Mouse (Mus musculus): ENCODE measurements around the gene Inka2. TPM values are rescaled to one million over a fixed set of nuclear protein-coding genes. Genes with fewer than 3 reads are reported as not detected.
A peak's percentile ranks its signal among the peaks of the same experiment; 100 is the strongest.
"Not testable (repeated sequence)": the region's sequence is repeated elsewhere in the genome, so short reads cannot be mapped to it uniquely, and the experiment has no call there.

Inka2 gene
- polyA plus RNA-seq, 1 experiment from 2014 or later = 9.2 TPM

DNA sequence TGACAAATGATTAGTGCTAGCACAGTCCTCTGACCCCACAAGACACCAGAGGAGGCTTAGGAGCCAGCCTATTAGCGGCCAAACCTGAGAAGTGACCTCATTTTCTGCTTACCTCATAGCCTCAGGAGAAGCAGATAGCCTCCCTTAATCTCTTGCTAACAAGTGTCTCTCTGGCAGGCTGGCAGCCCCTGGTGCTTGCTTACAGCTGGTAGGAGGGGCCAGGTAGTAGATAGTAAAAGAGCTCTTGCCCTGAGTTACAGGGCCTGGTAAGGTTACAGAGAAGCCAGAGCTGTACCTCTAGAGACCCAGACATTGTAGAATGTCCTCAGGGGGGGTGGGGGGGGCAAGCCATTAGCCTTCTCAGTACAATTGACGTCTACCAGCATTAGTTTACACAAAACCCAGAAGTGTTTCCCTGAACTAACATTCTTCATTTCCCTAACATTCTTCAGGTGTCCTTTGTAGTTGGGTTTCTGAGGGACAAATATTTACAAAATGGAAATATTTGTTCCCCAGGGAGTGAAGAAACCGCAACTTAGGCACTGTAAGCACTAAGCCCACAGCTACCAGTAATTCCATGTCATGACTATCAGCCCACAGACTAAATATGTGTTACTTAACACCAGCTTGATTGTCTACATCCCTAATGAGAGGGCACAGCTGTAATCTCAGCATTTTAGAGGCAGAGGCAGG is 5.0 kb upstream of the Inka2 start:
- Histone ChIP-seq H3K27ac (replicated peaks) (no peak overlapping the region), H3K36me3 (no peaks in the 10 kb centered on the region), H3K9ac (replicated peaks) (no peak overlapping the region), H3K4me3 (replicated peaks) (no peak overlapping the region), H3K4me2 (no peak overlapping the region), H3K9me3 (replicated peaks) (no peaks in the 10 kb centered on the region), H3K4me1 (peaks cover 28% of the 10 kb centered on the region), H3K27me3 (replicated peaks) (peaks cover 16% of the 10 kb centered on the region; the same call in 1 of the 2 replicates)
- ATAC-seq (ENCODE audit: low FRiP score) = no peak
- 64% methylated on average over 3 of the region's 3 CpGs for WGBS

GRCm38 (mm10) chr3:105700786-105701185 is 3.6 kb upstream of the Inka2 start:
- H3K27ac ChIP-seq (replicated peaks); H3K4me2 ChIP-seq; H3K9ac ChIP-seq (replicated peaks); H3K36me3 ChIP-seq; ATAC-seq (ENCODE audit: low FRiP score); H3K9me3 ChIP-seq (replicated peaks); H3K4me3 ChIP-seq (replicated peaks): not testable (repeated sequence)
- WGBS = 53% methylated on average over 1 of the region's 1 CpGs
- H3K4me1 ChIP-seq = peaks cover 36% of the 10 kb centered on the region
- peaks cover 18% of the 10 kb centered on the region; the same call in 1 of the 2 replicates for H3K27me3 ChIP-seq (replicated peaks)

DNA sequence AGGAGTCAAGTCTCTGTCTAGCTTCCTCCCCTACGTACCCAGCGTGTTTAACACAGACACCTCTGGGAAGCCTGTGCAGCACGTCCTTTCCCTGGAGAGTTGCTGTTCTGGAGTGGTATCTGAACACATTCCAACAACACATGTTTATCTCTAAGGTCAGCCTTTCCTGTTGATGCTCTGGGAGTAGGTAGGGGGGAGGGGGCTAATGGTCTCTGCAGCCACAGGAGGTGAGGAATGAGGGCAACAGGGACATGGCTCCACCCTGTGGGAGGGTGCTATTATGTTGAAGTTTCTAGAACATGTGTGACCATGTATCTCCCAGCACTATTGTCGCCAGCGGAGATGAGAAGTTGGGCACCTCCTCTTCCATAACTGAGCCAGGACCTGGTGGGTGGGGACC is 3.0 kb upstream of the Inka2 start:
- H3K27ac ChIP-seq (replicated peaks) = no peak overlapping the region
- H3K27me3 ChIP-seq (replicated peaks) = peaks cover 24% of the 10 kb centered on the region
- no peaks in the 10 kb centered on the region for H3K36me3 ChIP-seq
- no peak overlapping the region for H3K4me3 ChIP-seq (replicated peaks)
- H3K9me3 ChIP-seq (replicated peaks) = no peaks in the 10 kb centered on the region
- peaks cover 33% of the 10 kb centered on the region for H3K4me1 ChIP-seq
- 69% methylated on average over 5 of the region's 5 CpGs for WGBS
- no peak for ATAC-seq (ENCODE audit: low FRiP score)
- no peak overlapping the region for H3K4me2 ChIP-seq
- H3K9ac ChIP-seq (replicated peaks) = no peak overlapping the region

DNA sequence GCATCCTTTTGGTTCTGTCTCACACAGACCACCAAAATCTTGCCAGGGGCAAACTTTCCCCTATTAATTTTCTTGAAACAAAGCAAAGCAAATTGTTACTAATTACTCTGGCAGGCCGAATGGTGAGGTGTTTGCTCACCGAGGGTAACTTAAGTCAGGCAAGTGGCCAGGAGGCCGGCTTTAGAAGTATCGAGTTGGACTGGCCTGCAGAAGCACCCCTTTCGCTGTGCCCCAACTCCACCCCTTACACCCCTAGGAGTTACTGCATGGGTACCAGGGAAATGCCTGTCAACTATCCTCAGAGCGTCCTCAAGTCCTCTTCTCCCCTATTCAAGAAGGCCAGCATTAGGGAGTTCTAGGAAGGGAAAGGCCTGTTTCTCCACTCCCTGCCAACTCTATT is 828 bp upstream of the Inka2 start:
- Histone ChIP-seq H3K4me2 (peak overlapping the region; percentile 98), H3K27ac (replicated peaks) (no peak overlapping the region), H3K27me3 (replicated peaks) (peaks cover 38% of the 10 kb centered on the region), H3K4me3 (replicated peaks) (no peak overlapping the region), H3K36me3 (no peaks in the 10 kb centered on the region), H3K4me1 (peaks cover 31% of the 10 kb centered on the region), H3K9me3 (replicated peaks) (no peaks in the 10 kb centered on the region), H3K9ac (replicated peaks) (no peak overlapping the region)
- WGBS = 52% methylated on average over 6 of the region's 6 CpGs
- no peak for ATAC-seq (ENCODE audit: low FRiP score)

GRCm38 (mm10) chr3:105705061-105705549 is 706 bp downstream of the Inka2 start:
- peaks cover 31% of the 10 kb centered on the region for H3K4me1 ChIP-seq

GRCm38 (mm10) chr3:105705561-105705960 is 1.2 kb downstream of the Inka2 start:
- H3K4me1 ChIP-seq = peaks cover 33% of the 10 kb centered on the region
- no peak for ATAC-seq (ENCODE audit: low FRiP score)
- no peaks in the 10 kb centered on the region for H3K36me3 ChIP-seq
- peak overlapping the region; percentile 98 for H3K4me2 ChIP-seq
- peak overlapping the region; percentile 69 for H3K27ac ChIP-seq (replicated peaks)
- H3K4me3 ChIP-seq (replicated peaks) = peak overlapping the region; percentile 50
- H3K27me3 ChIP-seq (replicated peaks) = peaks cover 38% of the 10 kb centered on the region
- H3K9me3 ChIP-seq (replicated peaks) = no peaks in the 10 kb centered on the region
- WGBS = 23% methylated on average over 3 of the region's 3 CpGs
- peak overlapping the region; percentile 49 for H3K9ac ChIP-seq (replicated peaks)

More at GRCm38 (mm10) chr3:105705061-105705549, 706 bp downstream of the Inka2 start:
- under 1% methylated on average over 28 of the region's 28 CpGs for WGBS
- peak; percentile 58 for ATAC-seq (ENCODE audit: low FRiP score)
- peak overlapping the region; percentile 69 for H3K27ac ChIP-seq (replicated peaks)
- H3K4me2 ChIP-seq = peak overlapping the region; percentile 98
- peak overlapping the region; percentile 50 for H3K4me3 ChIP-seq (replicated peaks)
- H3K27me3 ChIP-seq (replicated peaks) = peaks cover 38% of the 10 kb centered on the region
- H3K9ac ChIP-seq (replicated peaks) = peak overlapping the region; percentile 49
- H3K9me3 ChIP-seq (replicated peaks) = no peaks in the 10 kb centered on the region
- H3K36me3 ChIP-seq = no peaks in the 10 kb centered on the region

- peak overlapping the region; percentile 98 for H3K4me2 ChIP-seq
- H3K9ac ChIP-seq (replicated peaks) = no peak overlapping the region; the same call in 1 of the 2 replicates
- H3K4me3 ChIP-seq (replicated peaks) = peak overlapping the region; percentile 50
- H3K9me3 ChIP-seq (replicated peaks) = no peaks in the 10 kb centered on the region
- WGBS = 34% methylated on average over 4 of the region's 4 CpGs
- peak overlapping the region; percentile 52 for H3K27ac ChIP-seq (replicated peaks)
- no peak for ATAC-seq (ENCODE audit: low FRiP score)
- H3K27me3 ChIP-seq (replicated peaks) = peaks cover 38% of the 10 kb centered on the region
- H3K4me1 ChIP-seq = peaks cover 35% of the 10 kb centered on the region
- H3K36me3 ChIP-seq = no peaks in the 10 kb centered on the region
Measured at GRCm38 (mm10) chr3:105706366-105707020, 2.1 kb downstream of the Inka2 start.

GRCm38 (mm10) chr3:105707590-105707989 is 3.2 kb downstream of the Inka2 start:
- Histone ChIP-seq H3K4me3 (replicated peaks) (no peak overlapping the region), H3K36me3 (no peaks in the 10 kb centered on the region), H3K4me2 (peak overlapping the region; percentile 98), H3K27me3 (replicated peaks) (peaks cover 33% of the 10 kb centered on the region), H3K9ac (replicated peaks) (no peak overlapping the region), H3K27ac (replicated peaks) (no peak overlapping the region), H3K9me3 (replicated peaks) (no peaks in the 10 kb centered on the region), H3K4me1 (peaks cover 35% of the 10 kb centered on the region)
- WGBS = 29% methylated on average over 7 of the region's 7 CpGs
- no peak for ATAC-seq (ENCODE audit: low FRiP score)

DNA sequence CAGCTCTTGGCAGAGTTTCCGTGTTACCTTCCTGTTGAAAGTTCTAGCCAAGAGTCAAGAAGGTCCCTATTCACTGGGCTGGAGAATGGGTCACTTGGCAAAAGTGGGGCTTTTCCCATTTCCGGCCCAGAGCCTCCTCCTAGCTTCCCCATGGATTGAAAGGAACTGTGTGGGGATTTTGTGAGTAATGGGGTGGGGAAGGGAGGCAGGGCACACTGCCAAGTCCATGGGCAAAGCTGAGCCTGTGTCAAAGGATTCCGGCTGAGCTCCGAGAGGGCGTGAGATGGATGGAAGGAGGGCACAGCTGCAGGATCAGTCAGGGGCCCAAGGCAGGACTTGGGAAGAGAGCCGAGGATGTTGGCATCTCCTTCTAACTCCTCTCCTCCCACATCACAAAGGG is 5.8 kb downstream of the Inka2 start:
- H3K4me2 ChIP-seq = no peak overlapping the region
- no peaks in the 10 kb centered on the region for H3K36me3 ChIP-seq
- no peaks in the 10 kb centered on the region for H3K9me3 ChIP-seq (replicated peaks)
- peak; percentile 63 for ATAC-seq (ENCODE audit: low FRiP score)
- H3K9ac ChIP-seq (replicated peaks) = no peak overlapping the region
- 51% methylated on average over 6 of the region's 6 CpGs for WGBS
- H3K4me3 ChIP-seq (replicated peaks) = no peak overlapping the region
- H3K4me1 ChIP-seq = peaks cover 28% of the 10 kb centered on the region
- H3K27me3 ChIP-seq (replicated peaks) = peaks cover 22% of the 10 kb centered on the region; the same call in 1 of the 2 replicates
- peak overlapping the region; percentile 64 for H3K27ac ChIP-seq (replicated peaks)

DNA sequence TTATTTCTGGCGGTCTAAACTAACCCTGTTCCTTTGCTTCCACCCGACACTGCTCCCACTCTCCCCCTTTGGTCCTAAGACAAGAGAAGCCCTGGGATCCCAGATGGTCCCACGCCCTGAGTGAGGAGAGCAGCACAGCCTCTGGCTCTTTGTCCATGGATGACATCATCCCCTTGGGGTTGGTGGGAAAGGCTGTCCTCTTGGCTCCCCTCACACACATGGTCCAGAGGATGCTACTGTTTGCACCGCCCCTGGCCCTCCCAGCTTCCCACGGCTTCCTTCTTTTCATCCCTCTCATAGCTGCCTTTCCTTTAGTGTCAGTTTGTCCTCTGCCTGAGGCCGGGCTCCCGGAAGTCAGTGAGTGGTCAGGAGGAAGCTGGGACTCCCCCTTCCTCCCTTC is 7.3 kb downstream of the Inka2 start:
- 65% methylated on average over 7 of the region's 7 CpGs for WGBS
- Histone ChIP-seq H3K27ac (replicated peaks) (0 out of 2 replicates have a peak overlapping the region, but pooled peaks have one; percentile 18), H3K36me3 (no peaks in the 10 kb centered on the region), H3K4me1 (peaks cover 16% of the 10 kb centered on the region), H3K27me3 (replicated peaks) (peaks cover 12% of the 10 kb centered on the region; the same call in 1 of the 2 replicates), H3K9ac (replicated peaks) (no peak overlapping the region), H3K4me3 (replicated peaks) (no peak overlapping the region), H3K9me3 (replicated peaks) (no peaks in the 10 kb centered on the region), H3K4me2 (no peak overlapping the region)
- no peak for ATAC-seq (ENCODE audit: low FRiP score)

- Histone ChIP-seq H3K4me1 (peaks cover 20% of the 10 kb centered on the region), H3K27ac (replicated peaks) (no peak overlapping the region), H3K4me2 (no peak overlapping the region), H3K27me3 (replicated peaks) (0 out of 2 replicates have a peak, but pooled peaks cover 2% of the 10 kb centered on the region), H3K9me3 (replicated peaks) (no peaks in the 10 kb centered on the region), H3K4me3 (replicated peaks) (no peak overlapping the region), H3K36me3 (no peaks in the 10 kb centered on the region), H3K9ac (replicated peaks) (no peak overlapping the region)
- no peak for ATAC-seq (ENCODE audit: low FRiP score)
Measured at GRCm38 (mm10) chr3:105712827-105713226, 8.4 kb downstream of the Inka2 start.

All from neural tube, embryonic 15.5 days (tissue).